Comparison of ENCODE assay signal across 9 mouse cellular contexts in the genomic region with DNA sequence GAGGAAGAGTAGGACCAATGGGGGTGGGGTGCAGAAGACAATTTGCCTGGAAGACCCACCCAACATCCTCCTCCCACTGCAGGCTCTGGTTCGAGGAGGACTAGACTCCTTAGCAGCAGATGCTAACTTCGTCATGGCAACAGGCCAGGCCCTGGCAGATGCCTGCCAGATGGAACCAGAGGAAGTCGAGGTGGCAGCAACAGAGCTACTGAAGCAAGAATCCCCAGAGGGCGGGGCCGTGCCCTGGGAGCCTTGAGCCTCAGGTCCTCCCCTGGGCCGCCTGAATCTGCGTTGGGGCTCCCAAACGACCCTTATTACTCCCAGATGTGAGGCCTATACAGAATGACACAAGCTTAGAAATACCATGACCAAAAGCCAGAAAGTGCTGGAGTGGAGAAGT. TPM values are rescaled to one million over a fixed set of nuclear protein-coding genes. Genes with fewer than 3 reads are reported as not detected.
DNase-seq lines count a peak whose midpoint lies in the region; ATAC-seq and TF ChIP-seq lines count a peak whose summit lies in the region.
"Had no signal": no experiment of that assay in that cellular context is flagged by ENCODE, and none has a peak within 500 bp of the region (broad histone marks: within the 10 kb centered on the region; RNA-seq: fewer than 3 reads in every experiment).

No protein-coding gene starts in this region.

- 0 out of 2 replicates have a peak, but pooled peaks have one; percentile 29 for ATAC-seq in midbrain, embryonic 12.5 days (ENCODE audit: low FRiP score, low read depth)
- no peak for ATAC-seq in midbrain, embryonic 11.5 days (ENCODE audit: low FRiP score)
- peak; percentile 23; the same call in 1 of the 2 replicates for ATAC-seq in hindbrain, embryonic 13.5 days (ENCODE audit: low FRiP score)

- H3K27ac ChIP-seq in midbrain, embryonic 12.5 days (replicated peaks), result no peak overlapping the region
- no peak overlapping the region for H3K27ac ChIP-seq in midbrain, embryonic 11.5 days (ENCODE audit: low read depth, low read length)
- peak overlapping the region; percentile 56; the same call in 1 of the 2 replicates for H3K27ac ChIP-seq in forebrain, embryonic 10.5 days
- no peak overlapping the region for H3K27ac ChIP-seq in hindbrain, embryonic 13.5 days
- H3K27ac ChIP-seq in thymus, adult 2 months (ENCODE audit: control insufficient read depth, insufficient read depth, low read length), result no peak overlapping the region
- H3K27ac ChIP-seq: hindbrain, embryonic 15.5 days had no signal

- DNase-seq in midbrain, embryonic 11.5 days (ENCODE audit: low spot score, missing footprints), result no peak
- no peak for DNase-seq in forebrain, embryonic 10.5 days (ENCODE audit: extremely low spot score, low spot score)
- DNase-seq in mesoderm, embryonic 11.5 days (ENCODE audit: low read depth, low spot score), result peak; percentile 60
- DNase-seq in thymus, adult 2 months, result peak; percentile 61
- DNase-seq in heart, postnatal 25 days (ENCODE audit: low spot score), result no peak
- DNase-seq in heart, adult 8-10 months (ENCODE audit: low spot score), result no peak

- no peak overlapping the region for H3K9ac ChIP-seq in midbrain, embryonic 12.5 days (replicated peaks)
- H3K9ac ChIP-seq in midbrain, embryonic 11.5 days (ENCODE audit: low read length), result no peak overlapping the region
- no peak overlapping the region for H3K9ac ChIP-seq in hindbrain, embryonic 13.5 days
- H3K9ac ChIP-seq: hindbrain, embryonic 15.5 days had no signal

- H3K4me1 ChIP-seq in midbrain, embryonic 12.5 days, result peaks cover 13% of the 10 kb centered on the region
- H3K4me1 ChIP-seq in midbrain, embryonic 11.5 days (ENCODE audit: control insufficient read depth, insufficient read depth, low read length), result peaks cover 11% of the 10 kb centered on the region
- peaks cover 23% of the 10 kb centered on the region for H3K4me1 ChIP-seq in forebrain, embryonic 10.5 days
- H3K4me1 ChIP-seq in hindbrain, embryonic 13.5 days (replicated peaks), result peaks cover 17% of the 10 kb centered on the region
- peaks cover 30% of the 10 kb centered on the region for H3K4me1 ChIP-seq in thymus, adult 2 months (replicated peaks; ENCODE audit: control insufficient read depth, insufficient read depth, low read length)

- intact Hi-C loops in heart, postnatal 25 days (cut with DNase I), result no loop called here

- H3K27me3 ChIP-seq in midbrain, embryonic 12.5 days, result no peaks in the 10 kb centered on the region
- H3K27me3 ChIP-seq in midbrain, embryonic 11.5 days (ENCODE audit: control insufficient read depth, insufficient read depth, low read length), result no peaks in the 10 kb centered on the region
- no peaks in the 10 kb centered on the region for H3K27me3 ChIP-seq in forebrain, embryonic 10.5 days (ENCODE audit: poor library complexity, severe bottlenecking)
- no peaks in the 10 kb centered on the region for H3K27me3 ChIP-seq in hindbrain, embryonic 13.5 days
- H3K27me3 ChIP-seq in thymus, adult 2 months (ENCODE audit: control insufficient read depth, insufficient read depth, low read length), result no peaks in the 10 kb centered on the region; the same call in 1 of the 2 replicates
- H3K27me3 ChIP-seq: hindbrain, embryonic 15.5 days had no signal

- H3K36me3 ChIP-seq in midbrain, embryonic 12.5 days, result no peaks in the 10 kb centered on the region
- no peaks in the 10 kb centered on the region for H3K36me3 ChIP-seq in midbrain, embryonic 11.5 days (ENCODE audit: control insufficient read depth, insufficient read depth, low read length)
- H3K36me3 ChIP-seq in forebrain, embryonic 10.5 days (replicated peaks), result no peaks in the 10 kb centered on the region
- no peaks in the 10 kb centered on the region for H3K36me3 ChIP-seq in hindbrain, embryonic 13.5 days
- H3K36me3 ChIP-seq in thymus, adult 2 months (ENCODE audit: control insufficient read depth, insufficient read depth, low read length), result no peaks in the 10 kb centered on the region
- H3K36me3 ChIP-seq: hindbrain, embryonic 15.5 days had no signal

- no peaks in the 10 kb centered on the region for H3K9me3 ChIP-seq in midbrain, embryonic 12.5 days
- no peaks in the 10 kb centered on the region for H3K9me3 ChIP-seq in midbrain, embryonic 11.5 days (ENCODE audit: control insufficient read depth, low read length)
- 0 out of 2 replicates have a peak, but pooled peaks cover 3% of the 10 kb centered on the region for H3K9me3 ChIP-seq in forebrain, embryonic 10.5 days
- no peaks in the 10 kb centered on the region for H3K9me3 ChIP-seq in hindbrain, embryonic 13.5 days
- H3K9me3 ChIP-seq: hindbrain, embryonic 15.5 days had no signal

- 0 out of 2 replicates have a peak, but pooled peaks have one; percentile 5 for TF ChIP-seq POLR2A in thymus, adult 2 months (IDR thresholded peaks at IDR 0.05; ENCODE audit: control insufficient read depth, extremely low read depth, insufficient read depth, low read length, poor library complexity)

- no peak for TF ChIP-seq CTCF in thymus, adult 2 months (IDR thresholded peaks at IDR 0.05; ENCODE audit: borderline replicate concordance, control insufficient read depth, extremely low read depth, insufficient read depth, low read length, poor library complexity)

- no peak overlapping the region for H3K4me2 ChIP-seq in midbrain, embryonic 12.5 days (replicated peaks)
- no peak overlapping the region for H3K4me2 ChIP-seq in midbrain, embryonic 11.5 days
- no peak overlapping the region for H3K4me2 ChIP-seq in hindbrain, embryonic 13.5 days
- H3K4me2 ChIP-seq: hindbrain, embryonic 15.5 days had no signal

- H3K4me3 ChIP-seq in midbrain, embryonic 12.5 days, result no peak overlapping the region
- no peak overlapping the region for H3K4me3 ChIP-seq in midbrain, embryonic 11.5 days (ENCODE audit: low read depth, low read length)
- no peak overlapping the region for H3K4me3 ChIP-seq in forebrain, embryonic 10.5 days
- H3K4me3 ChIP-seq in hindbrain, embryonic 13.5 days, result no peak overlapping the region
- no peak overlapping the region for H3K4me3 ChIP-seq in thymus, adult 2 months (ENCODE audit: control insufficient read depth, insufficient read depth, low read length)
- H3K4me3 ChIP-seq: hindbrain, embryonic 15.5 days had no signal

- WGBS in midbrain, embryonic 12.5 days, result 36% methylated on average over 8 of the region's 8 CpGs
- 39% methylated on average over 8 of the region's 8 CpGs for WGBS in midbrain, embryonic 11.5 days
- WGBS in forebrain, embryonic 10.5 days, result 49% methylated on average over 8 of the region's 8 CpGs
- 39% methylated on average over 8 of the region's 8 CpGs for WGBS in hindbrain, embryonic 13.5 days
- 5% methylated on average over 8 of the region's 8 CpGs for WGBS in thymus, adult 2 months

RNA-seq across cellular contexts. Expression of a gene that starts 12.3 kb away (rescaled TPM):
- polyA plus RNA-seq in midbrain, embryonic 12.5 days (2016; fragmentation: Nextera tagmentation; extraction: Ambion mirVana), result 30.8 and 34.2 TPM in 2 replicates
- 11.9 and 12.9 TPM in 2 replicates for polyA plus RNA-seq in midbrain, embryonic 11.5 days (2014; fragmentation: Nextera tagmentation; extraction: Ambion mirVana)
- polyA plus RNA-seq in forebrain, embryonic 10.5 days (2016; fragmentation: Nextera tagmentation; extraction: Ambion mirVana), result 5.8 and 8.8 TPM in 2 replicates
- polyA plus RNA-seq in hindbrain, embryonic 13.5 days (2015; fragmentation: Nextera tagmentation; extraction: Ambion mirVana), result 43.7 and 44.2 TPM in 2 replicates
- 224 and 247 TPM in 2 replicates for polyA plus RNA-seq in thymus, adult 2 months (2012; rRNA removed)
- under 1 TPM; 0.75 TPM for total RNA-seq in heart, postnatal 25 days (2021)
- 1 to 10 TPM in 1 of 4 experiments, under 1 TPM in 3; 0.57 to 1.3 (median 0.67) TPM for total RNA-seq in heart, adult 8-10 months (2022)

Comparison
In these comparisons a context has a peak if more than half of its experiments do, and no peak if none do; other contexts are left out.
1. DNase-seq: peak in mesoderm, embryonic 11.5 days (single experiment) and thymus, adult 2 months (single experiment); none in midbrain, embryonic 11.5 days (single experiment), forebrain, embryonic 10.5 days (single experiment), heart, postnatal 25 days (single experiment) and heart, adult 8-10 months (single experiment).